Mouse (Mus musculus): Measurements from ENCODE around the gene Amigo1.

GRCm38 (mm10) chr3:108158383-108159037 lies 27.6 kb upstream of the Amigo1 start:
- TF ChIP-seq CTCF (IDR thresholded peaks at IDR 0.05; ENCODE audit: borderline replicate concordance, extremely low read depth, insufficient read depth, insufficient read length) (no peak), POLR2A (IDR thresholded peaks at IDR 0.05; ENCODE audit: borderline replicate concordance, extremely low read depth, insufficient read depth, insufficient read length, poor library complexity, severe bottlenecking) (no peak)
